Mouse (Mus musculus) heart, embryonic 16.5 days (tissue): Measurements from ENCODE around the gene Cybc1. TPM values are rescaled to one million over a fixed set of nuclear protein-coding genes. Genes with fewer than 3 reads are reported as not detected.

ENCODE experiments used
- polyA plus RNA-seq: library from polyadenylated mRNA; unstranded; fragments of >200 nt; fragmentation: Nextera tagmentation; extraction: Ambion mirVana; gene quantifications from 2 replicates; pipeline ENCODE4 v1.2.1, GENCODE M21; 2015

Cybc1 gene
- polyA plus RNA-seq, 1 experiment from 2014 or later = 27.1 TPM

Other genes with a start within 250 kb of the Cybc1 start
- 68.8 and 76.1 TPM in 2 replicates for gene Csnk1d, start 238.0 kb downstream of the Cybc1 start, polyA plus RNA-seq
- gene Cd7, start 189.9 kb downstream of the Cybc1 start, polyA plus RNA-seq = 2.3 and 3.7 TPM in 2 replicates
- 0.37 TPM in 1 of 2 replicates, not detected in the other for gene Sectm1b, start 165.8 kb downstream of the Cybc1 start, polyA plus RNA-seq
- gene Sectm1a, start 148.1 kb downstream of the Cybc1 start, polyA plus RNA-seq = 0.44 and 0.51 TPM in 2 replicates
- not detected in 2 replicates for gene Tex19.2, start 110.6 kb downstream of the Cybc1 start, polyA plus RNA-seq
- gene Tex19.1, start 83.2 kb downstream of the Cybc1 start, polyA plus RNA-seq = not detected in 2 replicates
- gene Uts2r, start 69.1 kb downstream of the Cybc1 start, polyA plus RNA-seq = 0.24 TPM in 1 of 2 replicates, not detected in the other
- gene Hexdc, start 24.9 kb downstream of the Cybc1 start, polyA plus RNA-seq = 9.1 and 9.3 TPM in 2 replicates
- gene Ogfod3, start 24.6 kb downstream of the Cybc1 start, polyA plus RNA-seq = 28.2 and 32.7 TPM in 2 replicates
- gene Narf, start 7.9 kb upstream of the Cybc1 start, polyA plus RNA-seq = 64.9 and 68.4 TPM in 2 replicates
- gene Foxk2, start 30.7 kb upstream of the Cybc1 start, polyA plus RNA-seq = 4.6 and 6.4 TPM in 2 replicates
- 73.0 and 81.1 TPM in 2 replicates for gene Wdr45b, start 125.1 kb upstream of the Cybc1 start, polyA plus RNA-seq
- 6.2 and 7.9 TPM in 2 replicates for gene Rab40b, start 158.9 kb upstream of the Cybc1 start, polyA plus RNA-seq
- 4.4 and 6.0 TPM in 2 replicates for gene Fn3krp, start 192.1 kb upstream of the Cybc1 start, polyA plus RNA-seq
- gene Fn3k, start 205.6 kb upstream of the Cybc1 start, polyA plus RNA-seq = 17.5 and 19.4 TPM in 2 replicates
- gene Tbcd, start 222.6 kb upstream of the Cybc1 start, polyA plus RNA-seq = 21.1 and 22.8 TPM in 2 replicates